Mouse (Mus musculus) intestine, postnatal 0 days (tissue): ENCODE data around the gene Olfr457. TPM values are rescaled to one million over a fixed set of nuclear protein-coding genes. Genes with fewer than 3 reads are reported as not detected.

Source experiments
- ATAC-seq: fragments of 200-750 bp; cut with Nextera tagmentation; 2 replicates; pipeline ENCODE4 v1.8.0; 2017; ENCODE audit warnings: mild to moderate bottlenecking, moderate TSS enrichment, moderate library complexity
- H3K27ac ChIP-seq: fragments of 300-500 bp; sonication (generic); 2 replicates; pipeline ENCODE4 v1.5.1; 2014; ENCODE audit warnings: mild to moderate bottlenecking, low read depth, low read length, moderate library complexity
- H3K27me3 ChIP-seq: fragments of 300-500 bp; sonication (generic); replicated peaks from 2 replicates; pipeline ENCODE4 v1.6.1; 2014; ENCODE audit warnings: low read length, mixed read lengths; ENCODE audit not compliant: control insufficient read depth, insufficient read depth
- H3K36me3 ChIP-seq: fragments of 300-500 bp; sonication (generic); 2 replicates; pipeline ENCODE4 v1.6.1; 2014; ENCODE audit warnings: mild to moderate bottlenecking, moderate library complexity; ENCODE audit not compliant: control insufficient read depth, insufficient read depth
- H3K4me1 ChIP-seq: fragments of 300-500 bp; sonication (generic); replicated peaks from 2 replicates; pipeline ENCODE4 v1.6.1; 2014; ENCODE audit warnings: antibody characterized with exemption, low read length, mixed read lengths; ENCODE audit not compliant: control insufficient read depth, insufficient read depth
- H3K4me2 ChIP-seq: fragments of 300-500 bp; sonication (generic); replicated peaks from 2 replicates; pipeline ENCODE4 v1.6.1; 2014; ENCODE audit warnings: low read depth, mild to moderate bottlenecking, moderate library complexity
- H3K4me3 ChIP-seq: fragments of 300-500 bp; sonication (generic); 2 replicates; pipeline ENCODE4 v1.5.1; 2014; ENCODE audit warnings: low read depth, low read length
- H3K9ac ChIP-seq: fragments of 300-500 bp; sonication (generic); 2 replicates; pipeline ENCODE4 v1.6.1; 2014; ENCODE audit warnings: mild to moderate bottlenecking, low read depth, low read length
- H3K9me3 ChIP-seq: fragments of 300-500 bp; sonication (generic); 2 replicates; pipeline ENCODE4 v1.6.1; 2016; ENCODE audit warnings: mixed run types; ENCODE audit not compliant: control insufficient read depth
- CTCF ChIP-seq: sonication (generic); IDR thresholded peaks from 2 replicates; pipeline ENCODE4 v1.5.1; 2016; ENCODE audit warnings: low read depth, mild to moderate bottlenecking, control low read depth, antibody characterized with exemption, moderate library complexity
- WGBS: fragments of 180-500 bp; shearing (Covaris S2); extraction: QIAGEN DNeasy Blood & Tissue Kit; methylation state at CpG from one replicate; pipeline ENCODE4 v1.1.7; 2014; 5-methylcytosine and 5-hydroxymethylcytosine counted together
- polyA plus RNA-seq: library from polyadenylated mRNA; unstranded; fragments of >200 nt; fragmentation: Nextera tagmentation; extraction: Ambion mirVana; gene quantifications from 2 replicates; pipeline ENCODE4 v1.2.1, GENCODE M21; 2015

Olfr457 gene
- polyA plus RNA-seq, 1 experiment from 2014 or later, result not detected

- H3K4me3 ChIP-seq, result no peak overlapping the region
- WGBS, result 87% methylated on average over 4 of the region's 4 CpGs
Observed at GRCm38 (mm10) chr6:42470542-42470941, 5.6 kb downstream of the Olfr457 start.

GRCm38 (mm10) chr6:42465096-42465495 is 11.0 kb downstream of the Olfr457 start, which contains the start of gene Olfr458:
Olfr458 (minus strand) TSS chr6:42465196.
- TF ChIP-seq CTCF, result no peak
- Histone ChIP-seq H3K9ac (no peak within 1 kb of the TSS), H3K27ac (no peak within 1 kb of the TSS), H3K4me1 (no peaks in the 10 kb centered on the region), H3K4me3 (no peak within 1 kb of the TSS), H3K27me3 (no peaks in the 10 kb centered on the region), H3K4me2 (no peak within 1 kb of the TSS), H3K9me3 (no peaks in the 10 kb centered on the region), H3K36me3 (no peaks in the 10 kb centered on the region)
- 63% methylated on average over 1 of the region's 1 CpGs for WGBS
- no peak for ATAC-seq

More at GRCm38 (mm10) chr6:42470542-42470941, 5.6 kb downstream of the Olfr457 start:
- no peaks in the 10 kb centered on the region for H3K4me1 ChIP-seq
- no peaks in the 10 kb centered on the region for H3K27me3 ChIP-seq
- TF ChIP-seq CTCF, result no peak
- H3K27ac ChIP-seq, result no peak overlapping the region
- no peak overlapping the region for H3K9ac ChIP-seq
- no peak for ATAC-seq
- no peaks in the 10 kb centered on the region for H3K9me3 ChIP-seq
- H3K4me2 ChIP-seq, result no peak overlapping the region
- H3K36me3 ChIP-seq, result no peaks in the 10 kb centered on the region

- H3K27me3 ChIP-seq, result no peaks in the 10 kb centered on the region
- ATAC-seq, result no peak
- no peak overlapping the region for H3K4me2 ChIP-seq
- no peak overlapping the region for H3K27ac ChIP-seq
- no peak overlapping the region for H3K9ac ChIP-seq
- no peak overlapping the region for H3K4me3 ChIP-seq
- 68% methylated on average over 2 of the region's 2 CpGs for WGBS
- no peak for TF ChIP-seq CTCF
- H3K4me1 ChIP-seq, result no peaks in the 10 kb centered on the region
- H3K9me3 ChIP-seq, result no peaks in the 10 kb centered on the region
- no peaks in the 10 kb centered on the region for H3K36me3 ChIP-seq
Observed at GRCm38 (mm10) chr6:42447381-42447780, 28.8 kb downstream of the Olfr457 start.

GRCm38 (mm10) chr6:42444491-42444890 is 31.6 kb downstream of the Olfr457 start:
- Histone ChIP-seq H3K4me1 (no peaks in the 10 kb centered on the region), H3K27ac (no peak overlapping the region), H3K4me2 (no peak overlapping the region), H3K4me3 (no peak overlapping the region), H3K9ac (no peak overlapping the region), H3K27me3 (no peaks in the 10 kb centered on the region), H3K36me3 (no peaks in the 10 kb centered on the region), H3K9me3 (no peaks in the 10 kb centered on the region)
- 68% methylated on average over 2 of the region's 2 CpGs for WGBS
- no peak for ATAC-seq
- no peak for TF ChIP-seq CTCF

- Histone ChIP-seq H3K27ac (no peak overlapping the region), H3K4me3 (no peak overlapping the region), H3K9me3 (no peaks in the 10 kb centered on the region), H3K27me3 (no peaks in the 10 kb centered on the region), H3K4me1 (no peaks in the 10 kb centered on the region), H3K9ac (no peak overlapping the region), H3K36me3 (no peaks in the 10 kb centered on the region), H3K4me2 (no peak overlapping the region)
- TF ChIP-seq CTCF, result no peak
- WGBS, result 42% methylated on average over 2 of the region's 2 CpGs
- no peak for ATAC-seq
Observed at GRCm38 (mm10) chr6:42441395-42441794, 34.7 kb downstream of the Olfr457 start.

GRCm38 (mm10) chr6:42435490-42435889 is 40.6 kb downstream of the Olfr457 start:
- Histone ChIP-seq H3K4me2 (no peak overlapping the region), H3K36me3 (no peaks in the 10 kb centered on the region), H3K9me3 (no peaks in the 10 kb centered on the region), H3K9ac (no peak overlapping the region), H3K27ac (no peak overlapping the region), H3K4me1 (no peaks in the 10 kb centered on the region), H3K27me3 (no peaks in the 10 kb centered on the region), H3K4me3 (no peak overlapping the region)
- no peak for TF ChIP-seq CTCF
- 61% methylated on average over 2 of the region's 2 CpGs for WGBS
- ATAC-seq, result no peak

- no peaks in the 10 kb centered on the region for H3K36me3 ChIP-seq
- no peaks in the 10 kb centered on the region for H3K9me3 ChIP-seq
- ATAC-seq, result no peak
- no peaks in the 10 kb centered on the region for H3K4me1 ChIP-seq
- H3K27me3 ChIP-seq, result no peaks in the 10 kb centered on the region
- WGBS, result 69% methylated on average over 6 of the region's 6 CpGs
- H3K9ac ChIP-seq, result no peak within 1 kb of the TSS
- H3K4me2 ChIP-seq, result no peak within 1 kb of the TSS
- no peak for TF ChIP-seq CTCF
- H3K4me3 ChIP-seq, result no peak within 1 kb of the TSS
- no peak within 1 kb of the TSS for H3K27ac ChIP-seq
Observed at GRCm38 (mm10) chr6:42434446-42434845, 41.7 kb downstream of the Olfr457 start, which contains the start of gene Tas2r126. Tas2r126 (plus strand) TSS chr6:42434535.
